Mouse (Mus musculus) myocyte (in vitro differentiated cells): ENCODE results near the gene Dnah2. TPM values are rescaled to one million over a fixed set of nuclear protein-coding genes. Genes with fewer than 3 reads are reported as not detected.

ENCODE experiments used
- H3K27me3 ChIP-seq: one replicate; pipeline ENCODE4 v1.6.1; 2011; ENCODE audit not compliant: control insufficient read depth, insufficient read depth, insufficient read length
- H3K36me3 ChIP-seq: one replicate; pipeline ENCODE4 v1.6.1; 2011; ENCODE audit not compliant: control insufficient read depth, insufficient read depth
- H3K4me2 ChIP-seq: one replicate; pipeline ENCODE4 v1.6.1; 2011; ENCODE audit warnings: low read depth, control low read depth
- H3K4me3 ChIP-seq: one replicate; pipeline ENCODE4 v1.5.1; 2011; ENCODE audit warnings: mild to moderate bottlenecking, control low read depth, moderate library complexity
- H3K79me2 ChIP-seq: one replicate; pipeline ENCODE4 v1.6.1; 2011; ENCODE audit not compliant: control insufficient read depth, insufficient read depth
- H3ac ChIP-seq: one replicate; pipeline ENCODE4 v1.6.1; 2011; ENCODE audit not compliant: control insufficient read depth, insufficient read length
- CEBPB ChIP-seq: IDR thresholded peaks from 2 replicates; pipeline ENCODE4 v1.6.1; 2011; ENCODE audit warnings: mild to moderate bottlenecking, moderate library complexity; ENCODE audit not compliant: poor library complexity, insufficient read depth, severe bottlenecking
- E2F4 ChIP-seq: IDR thresholded peaks from one replicate; pipeline ENCODE4 v1.6.1; 2011; ENCODE audit warnings: mild to moderate bottlenecking, control low read depth, moderate library complexity; ENCODE audit not compliant: insufficient read depth
- MAX ChIP-seq: IDR thresholded peaks from one replicate; pipeline ENCODE4 v1.6.1; 2011; ENCODE audit warnings: low read depth, mild to moderate bottlenecking, control low read depth
- MYOD1 ChIP-seq, 3 experiments: IDR thresholded peaks; one replicate each; pipeline ENCODE4 v1.6.1; 2011; ENCODE audit warnings: control low read depth in 2 of 3, low read depth in 2 of 3, mild to moderate bottlenecking in 2 of 3, moderate library complexity in 1 of 3; ENCODE audit not compliant: insufficient read length in 2 of 3, control insufficient read depth in 1 of 3
- MYOG ChIP-seq, 3 experiments: IDR thresholded peaks; one replicate each; pipeline ENCODE4 v1.6.1; 2011; ENCODE audit warnings: control low read depth in 2 of 3, low read depth in 2 of 3, mild to moderate bottlenecking in 2 of 3; ENCODE audit not compliant: insufficient read length in 2 of 3, control insufficient read depth in 1 of 3, insufficient read depth in 1 of 3
- POLR2A ChIP-seq: IDR thresholded peaks from one replicate; pipeline ENCODE4 v1.6.1; 2011; ENCODE audit warnings: low read depth, mild to moderate bottlenecking, control low read depth, moderate library complexity; ENCODE audit not compliant: insufficient read length
- POLR2AphosphoS2 ChIP-seq: IDR thresholded peaks from one replicate; pipeline ENCODE4 v1.6.1; 2011; ENCODE audit warnings: low read depth, control low read depth; ENCODE audit not compliant: insufficient read length
- REST ChIP-seq: IDR thresholded peaks from one replicate; pipeline ENCODE4 v1.6.1; 2011; ENCODE audit warnings: mild to moderate bottlenecking, control low read depth, moderate library complexity; ENCODE audit not compliant: insufficient read depth, insufficient read length
- SRF ChIP-seq: IDR thresholded peaks from one replicate; pipeline ENCODE4 v1.6.1; 2011; ENCODE audit warnings: low read depth; ENCODE audit not compliant: control insufficient read depth, insufficient read length
- TCF12 ChIP-seq: IDR thresholded peaks from one replicate; pipeline ENCODE4 v1.6.1; 2011; ENCODE audit warnings: mild to moderate bottlenecking, control low read depth; ENCODE audit not compliant: poor library complexity, insufficient read depth, severe bottlenecking
- TCF3 ChIP-seq: IDR thresholded peaks from one replicate; pipeline ENCODE4 v1.6.1; 2011; ENCODE audit warnings: low read depth, control low read depth; ENCODE audit not compliant: insufficient read length
- USF1 ChIP-seq: IDR thresholded peaks from one replicate; pipeline ENCODE4 v1.6.1; 2011; ENCODE audit warnings: low read depth, mild to moderate bottlenecking, control low read depth, moderate library complexity
- polyA plus RNA-seq: library from polyadenylated mRNA; unstranded; fragments of >200 nt; fragmentation: generic; extraction: Trizol; gene quantifications from one replicate; pipeline ENCODE4 v1.2.1, GENCODE M21; 2012; ENCODE audit warnings: missing spikeins

The Dnah2 gene
- polyA plus RNA-seq, 1 experiment: 0.24 TPM

GRCm38 (mm10) chr11:69487474-69487873 lies 61.4 kb downstream of the Dnah2 start:
- no peak overlapping the region for H3K4me3 ChIP-seq
- no peaks in the 10 kb centered on the region for H3K27me3 ChIP-seq
- H3ac ChIP-seq: no peak overlapping the region
- TF ChIP-seq CEBPB (no peak), REST (no peak), MYOD1 (IDR thresholded peaks at IDR 0.05; ENCODE audit: control insufficient read depth in 1 of 3, insufficient read length in 2 of 3, low read depth in 2 of 3) (no peak), E2F4 (no peak), MYOG (IDR thresholded peaks at IDR 0.05; ENCODE audit: control insufficient read depth in 1 of 3, insufficient read depth in 1 of 3, insufficient read length in 2 of 3, low read depth in 2 of 3) (no peak), POLR2AphosphoS2 (no peak)
- no peaks in the 10 kb centered on the region for H3K36me3 ChIP-seq
- H3K79me2 ChIP-seq: no peaks in the 10 kb centered on the region
- H3K4me2 ChIP-seq: no peak overlapping the region

DNA sequence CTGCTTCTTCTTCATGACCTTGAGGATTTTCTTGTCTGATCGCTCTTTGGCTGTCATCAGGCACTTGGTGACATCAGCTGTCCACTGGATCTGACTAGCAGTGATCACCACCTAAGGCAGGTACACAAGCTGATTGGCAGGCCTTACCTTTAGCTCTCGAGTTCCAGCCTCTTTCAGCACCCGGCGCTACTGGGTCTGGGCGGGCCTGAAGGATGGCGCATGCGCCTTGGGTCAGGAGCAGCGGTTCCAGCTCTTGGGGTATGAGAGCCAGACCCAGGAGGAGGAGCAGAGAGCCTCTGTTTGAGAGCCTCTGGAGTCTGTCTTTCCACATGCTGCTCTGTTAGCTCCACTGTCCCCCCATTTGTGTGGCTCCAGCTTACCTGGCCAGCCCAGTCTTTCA lies 71.3 kb downstream of the Dnah2 start:
- no peak overlapping the region for H3ac ChIP-seq
- H3K4me3 ChIP-seq: no peak overlapping the region
- no peak overlapping the region for H3K4me2 ChIP-seq
- no peaks in the 10 kb centered on the region for H3K36me3 ChIP-seq
- no peaks in the 10 kb centered on the region for H3K27me3 ChIP-seq
- TF ChIP-seq TCF3 (no peak), SRF (no peak), POLR2AphosphoS2 (no peak), REST (no peak), POLR2A (no peak)
- H3K79me2 ChIP-seq: no peaks in the 10 kb centered on the region

DNA sequence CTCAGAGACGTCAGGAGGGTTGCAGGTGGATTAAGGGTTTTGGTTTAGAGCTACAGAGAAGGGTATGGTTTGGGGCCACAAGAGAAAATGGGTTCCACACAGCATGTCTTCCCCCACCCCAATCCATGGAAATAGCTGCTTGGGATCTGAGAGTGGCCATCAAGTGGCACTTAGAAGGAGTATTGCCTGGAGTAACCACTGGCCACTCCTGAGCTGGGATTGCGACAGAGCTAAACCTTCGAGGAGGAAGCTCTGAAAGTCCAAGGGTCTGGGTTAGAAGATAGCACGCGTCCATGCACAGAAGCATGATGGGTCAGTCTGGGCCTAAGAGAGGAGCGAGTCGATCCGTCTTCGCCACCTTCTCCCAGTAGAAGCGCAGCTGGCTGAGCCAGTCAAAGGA lies 72.1 kb downstream of the Dnah2 start:
- Histone ChIP-seq H3K27me3 (no peaks in the 10 kb centered on the region), H3K79me2 (no peaks in the 10 kb centered on the region), H3ac (no peak overlapping the region), H3K4me2 (no peak overlapping the region), H3K36me3 (no peaks in the 10 kb centered on the region), H3K4me3 (no peak overlapping the region)
- TF ChIP-seq SRF (no peak), MYOD1 (IDR thresholded peaks at IDR 0.05; ENCODE audit: control insufficient read depth in 1 of 3, insufficient read length in 2 of 3, low read depth in 2 of 3) (no peak), TCF3 (no peak), MYOG (IDR thresholded peaks at IDR 0.05; ENCODE audit: control insufficient read depth in 1 of 3, insufficient read depth in 1 of 3, insufficient read length in 2 of 3, low read depth in 2 of 3) (no peak), TCF12 (no peak), E2F4 (no peak), MAX (no peak), POLR2AphosphoS2 (no peak)

- Histone ChIP-seq H3K27me3 (no peaks in the 10 kb centered on the region), H3K79me2 (no peaks in the 10 kb centered on the region), H3K4me2 (no peak overlapping the region), H3K4me3 (no peak overlapping the region), H3K36me3 (no peaks in the 10 kb centered on the region), H3ac (no peak overlapping the region)
- TF ChIP-seq POLR2AphosphoS2 (no peak), MYOG (IDR thresholded peaks at IDR 0.05; ENCODE audit: control insufficient read depth in 1 of 3, insufficient read depth in 1 of 3, insufficient read length in 2 of 3, low read depth in 2 of 3) (no peak), SRF (no peak), CEBPB (no peak), TCF3 (no peak), USF1 (no peak), REST (no peak)
Measured at GRCm38 (mm10) chr11:69474737-69475136, 74.2 kb downstream of the Dnah2 start.

- H3K4me2 ChIP-seq: no peak overlapping the region
- no peak overlapping the region for H3K4me3 ChIP-seq
- H3K36me3 ChIP-seq: no peaks in the 10 kb centered on the region
- H3K27me3 ChIP-seq: no peaks in the 10 kb centered on the region
- no peaks in the 10 kb centered on the region for H3K79me2 ChIP-seq
- TF ChIP-seq TCF3 (no peak), MYOD1 (IDR thresholded peaks at IDR 0.05; ENCODE audit: control insufficient read depth in 1 of 3, insufficient read length in 2 of 3, low read depth in 2 of 3) (no peak), POLR2A (no peak), REST (no peak), MAX (no peak)
- H3ac ChIP-seq: no peak overlapping the region
Measured at GRCm38 (mm10) chr11:69472687-69473086, 76.2 kb downstream of the Dnah2 start.

- Histone ChIP-seq H3K4me3 (no peak overlapping the region), H3K27me3 (no peaks in the 10 kb centered on the region), H3K36me3 (no peaks in the 10 kb centered on the region), H3K79me2 (no peaks in the 10 kb centered on the region), H3K4me2 (no peak overlapping the region), H3ac (no peak overlapping the region)
- TF ChIP-seq MYOD1 (IDR thresholded peaks at IDR 0.05; ENCODE audit: control insufficient read depth in 1 of 3, insufficient read length in 2 of 3, low read depth in 2 of 3) (no peak), POLR2A (no peak), POLR2AphosphoS2 (no peak), SRF (no peak), USF1 (no peak), TCF12 (no peak), REST (no peak), TCF3 (no peak), MYOG (IDR thresholded peaks at IDR 0.05; ENCODE audit: control insufficient read depth in 1 of 3, insufficient read depth in 1 of 3, insufficient read length in 2 of 3, low read depth in 2 of 3) (no peak), CEBPB (no peak), MAX (no peak), E2F4 (no peak)
Measured at GRCm38 (mm10) chr11:69471491-69471890, 77.4 kb downstream of the Dnah2 start.
